8 mouse cellular contexts compared by ENCODE assay signal in genomic region chr13:98533415-98533814, GRCm38 (mm10). TPM values are rescaled to one million over a fixed set of nuclear protein-coding genes. Genes with fewer than 3 reads are reported as not detected.
DNase-seq lines count a peak whose midpoint lies in the region; ATAC-seq lines count a peak whose summit lies in the region.

No protein-coding gene starts in this region.

- H3K27ac ChIP-seq in intestine, embryonic 14.5 days (ENCODE audit: low read depth), result no peak overlapping the region
- no peak overlapping the region for H3K27ac ChIP-seq in intestine, embryonic 15.5 days
- no peak overlapping the region for H3K27ac ChIP-seq in forebrain, embryonic 14.5 days (ENCODE audit: low read depth, low read length)
- peak overlapping the region; percentile 72 for H3K27ac ChIP-seq in limb, embryonic 10.5 days

- peak; percentile 55 for DNase-seq in intestine, embryonic 14.5 days (ENCODE audit: low spot score)
- peak; percentile 21 for DNase-seq in forebrain, embryonic 14.5 days (ENCODE audit: low spot score)
- DNase-seq in limb, embryonic 10.5 days (ENCODE audit: low spot score), result peak; percentile 56
- DNase-seq in retina, postnatal 1 day, result peak; percentile 61
- no peak for DNase-seq in adrenal gland, postnatal 10 days
- DNase-seq in heart, postnatal 10 days, result no peak

- H3K9me3 ChIP-seq in intestine, embryonic 14.5 days (ENCODE audit: control insufficient read depth, low read length), result no peaks in the 10 kb centered on the region; the same call in 1 of the 2 replicates
- H3K9me3 ChIP-seq in intestine, embryonic 15.5 days, result no peaks in the 10 kb centered on the region
- H3K9me3 ChIP-seq in forebrain, embryonic 14.5 days (replicated peaks; ENCODE audit: control insufficient read depth, low read length), result no peaks in the 10 kb centered on the region
- H3K9me3 ChIP-seq in limb, embryonic 10.5 days (replicated peaks), result no peaks in the 10 kb centered on the region

- H3K4me2 ChIP-seq in intestine, embryonic 14.5 days (ENCODE audit: low read length), result peak overlapping the region; percentile 41; the same call in 1 of the 2 replicates
- H3K4me2 ChIP-seq in intestine, embryonic 15.5 days (replicated peaks), result no peak overlapping the region
- peak overlapping the region; percentile 39; the same call in 1 of the 2 replicates for H3K4me2 ChIP-seq in forebrain, embryonic 14.5 days (ENCODE audit: low read length)

- H3K4me3 ChIP-seq in intestine, embryonic 14.5 days (ENCODE audit: low read depth, low read length), result no peak overlapping the region
- no peak overlapping the region for H3K4me3 ChIP-seq in intestine, embryonic 15.5 days (replicated peaks)
- H3K4me3 ChIP-seq in forebrain, embryonic 14.5 days (ENCODE audit: low read depth, low read length), result no peak overlapping the region
- no peak overlapping the region for H3K4me3 ChIP-seq in limb, embryonic 10.5 days

- H3K27me3 ChIP-seq in intestine, embryonic 14.5 days (replicated peaks; ENCODE audit: control insufficient read depth, insufficient read depth, low read length), result no peaks in the 10 kb centered on the region
- 0 out of 2 replicates have a peak, but pooled peaks cover 3% of the 10 kb centered on the region for H3K27me3 ChIP-seq in intestine, embryonic 15.5 days (replicated peaks)
- peaks cover 52% of the 10 kb centered on the region for H3K27me3 ChIP-seq in forebrain, embryonic 14.5 days (replicated peaks; ENCODE audit: control insufficient read depth, insufficient read depth, low read length)
- H3K27me3 ChIP-seq in limb, embryonic 10.5 days (ENCODE audit: low read depth, poor library complexity, severe bottlenecking), result peaks cover 8% of the 10 kb centered on the region; the same call in 1 of the 2 replicates

- intact Hi-C loops in heart, postnatal 10 days (cut with DNase I), result no loop called here

- no peak overlapping the region for H3K9ac ChIP-seq in intestine, embryonic 14.5 days (ENCODE audit: low read length)
- no peak overlapping the region for H3K9ac ChIP-seq in intestine, embryonic 15.5 days
- no peak overlapping the region for H3K9ac ChIP-seq in forebrain, embryonic 14.5 days (ENCODE audit: low read length)

- H3K36me3 ChIP-seq in intestine, embryonic 14.5 days (ENCODE audit: control insufficient read depth, insufficient read depth, low read length), result no peaks in the 10 kb centered on the region
- no peaks in the 10 kb centered on the region for H3K36me3 ChIP-seq in intestine, embryonic 15.5 days
- H3K36me3 ChIP-seq in forebrain, embryonic 14.5 days (ENCODE audit: control insufficient read depth, insufficient read depth, low read length), result no peaks in the 10 kb centered on the region
- no peaks in the 10 kb centered on the region for H3K36me3 ChIP-seq in limb, embryonic 10.5 days

- 35% methylated on average over 9 of the region's 9 CpGs for WGBS in intestine, embryonic 14.5 days
- 37% methylated on average over 9 of the region's 9 CpGs for WGBS in intestine, embryonic 15.5 days
- 24% methylated on average over 9 of the region's 9 CpGs for WGBS in forebrain, embryonic 14.5 days
- 23% methylated on average over 9 of the region's 9 CpGs for WGBS in limb, embryonic 10.5 days

- H3K4me1 ChIP-seq in intestine, embryonic 14.5 days (replicated peaks; ENCODE audit: control insufficient read depth, insufficient read depth, low read length), result peaks cover 33% of the 10 kb centered on the region
- peaks cover 19% of the 10 kb centered on the region for H3K4me1 ChIP-seq in intestine, embryonic 15.5 days (replicated peaks)
- H3K4me1 ChIP-seq in forebrain, embryonic 14.5 days (ENCODE audit: control insufficient read depth, insufficient read depth, low read length), result peaks cover 15% of the 10 kb centered on the region
- peaks cover 57% of the 10 kb centered on the region for H3K4me1 ChIP-seq in limb, embryonic 10.5 days

- ATAC-seq in intestine, embryonic 14.5 days (replicated peaks; ENCODE audit: low FRiP score, low TSS enrichment, low read depth), result no peak
- ATAC-seq in intestine, embryonic 15.5 days, result no peak
- 0 out of 2 replicates have a peak, but pooled peaks have one; percentile 41 for ATAC-seq in forebrain, embryonic 14.5 days
- no peak for ATAC-seq in erythroid progenitor cell, adult 5-6 weeks (replicated peaks; ENCODE audit: low FRiP score, poor library complexity, severe bottlenecking)

RNA-seq across cellular contexts. Expression of gene Gm10320, which starts 41.6 kb away (rescaled TPM):
- 1.3 and 1.4 TPM in 2 replicates for polyA plus RNA-seq in intestine, embryonic 14.5 days (2014; fragmentation: Nextera tagmentation; extraction: Ambion mirVana)
- 1.8 TPM in 2 replicates for polyA plus RNA-seq in intestine, embryonic 15.5 days (2015; fragmentation: Nextera tagmentation; extraction: Ambion mirVana)
- polyA plus RNA-seq in forebrain, embryonic 14.5 days (2014; fragmentation: Nextera tagmentation; extraction: Ambion mirVana), result 0.85 and 1.3 TPM in 2 replicates
- 0.70 and 1.5 TPM in 2 replicates for polyA plus RNA-seq in limb, embryonic 10.5 days (2016; fragmentation: Nextera tagmentation; extraction: Ambion mirVana)
- total RNA-seq in adrenal gland, postnatal 10 days (2021), result under 1 TPM in 1 of 2 experiments, not detected in 1; 0.75 TPM
- total RNA-seq in erythroid progenitor cell, adult 5-6 weeks (2015; ENCODE audit: low replicate concordance), result not detected in 2 replicates
- total RNA-seq in erythroid progenitor cell, adult 5-6 weeks (2017; ENCODE audit: low replicate concordance), result 0.45 TPM in 1 of 2 replicates, not detected in the other
- not detected for total RNA-seq in heart, postnatal 10 days (2021)

Comparison
In these comparisons a context has a peak if more than half of its experiments do, and no peak if none do; other contexts are left out.
1. DNase-seq: peak in intestine, embryonic 14.5 days (single experiment), forebrain, embryonic 14.5 days (single experiment), limb, embryonic 10.5 days (single experiment) and retina, postnatal 1 day (single experiment); none in adrenal gland, postnatal 10 days (single experiment) and heart, postnatal 10 days (0 of 2).